Mouse (Mus musculus) thymus, postnatal 0 days (tissue): ENCODE results near the gene Cdyl. TPM values are rescaled to one million over a fixed set of nuclear protein-coding genes. Genes with fewer than 3 reads are reported as not detected.

Experiments
- DNase-seq: peaks from one replicate; pipeline ENCODE4 v3.0.0-alpha.2; 2015; ENCODE audit warnings: low spot score
- polyA plus RNA-seq: library from polyadenylated mRNA; unstranded; fragments of >200 nt; fragmentation: Nextera tagmentation; extraction: Ambion mirVana; gene quantifications from 2 replicates; pipeline ENCODE4 v1.2.1, GENCODE M21; 2015

Cdyl gene
- polyA plus RNA-seq, 1 experiment from 2014 or later, result 9.9 TPM

- no peak for DNase-seq
Measured at GRCm38 (mm10) chr13:35756393-35757338, 97.0 kb downstream of the Cdyl start.

DNA sequence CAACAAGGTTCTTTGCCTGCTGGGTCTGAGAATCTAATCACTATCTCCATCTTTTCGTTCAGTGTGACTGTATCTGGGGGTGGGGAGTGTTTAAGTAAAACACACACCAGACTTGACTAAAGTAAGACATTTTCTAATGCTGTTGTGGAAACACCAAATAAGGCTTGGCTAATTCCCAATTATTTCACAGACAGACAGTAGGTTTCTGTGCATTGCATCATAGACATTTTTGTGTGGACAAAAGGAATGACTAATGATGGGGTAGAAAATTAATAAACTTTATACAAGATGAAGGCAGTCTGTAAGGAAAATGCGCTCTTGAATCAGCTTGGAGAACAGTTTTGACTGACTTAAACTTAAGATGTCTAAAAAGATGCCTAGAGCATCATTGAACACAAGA lies 100.7 kb downstream of the Cdyl start:
- DNase-seq, result no peak

- no peak for DNase-seq
Measured at GRCm38 (mm10) chr13:35764559-35764958, 104.9 kb downstream of the Cdyl start.

GRCm38 (mm10) chr13:35765817-35766216 lies 106.2 kb downstream of the Cdyl start:
- no peak for DNase-seq

- DNase-seq, result no peak
Measured at GRCm38 (mm10) chr13:35769673-35770072, 110.0 kb downstream of the Cdyl start.

DNA sequence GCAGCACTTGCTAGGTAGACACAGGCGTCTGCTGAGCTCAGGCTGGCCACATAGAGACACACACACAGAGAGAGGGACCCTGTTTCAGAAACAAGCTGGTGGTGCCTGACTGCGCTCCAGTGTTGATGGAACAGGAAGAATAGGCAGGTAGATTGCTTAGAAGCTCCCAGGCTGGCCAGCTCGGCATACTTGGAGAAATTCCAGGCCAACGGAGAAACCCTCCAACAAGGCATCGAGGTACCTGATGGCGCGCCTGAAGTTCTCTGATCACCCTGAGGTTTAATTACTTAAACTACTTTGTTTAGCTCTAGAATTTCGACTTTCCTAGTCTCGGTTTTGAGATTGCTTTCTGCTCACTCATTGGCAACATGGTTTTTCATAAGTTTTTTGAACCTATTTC lies 110.8 kb downstream of the Cdyl start:
- no peak for DNase-seq

DNA sequence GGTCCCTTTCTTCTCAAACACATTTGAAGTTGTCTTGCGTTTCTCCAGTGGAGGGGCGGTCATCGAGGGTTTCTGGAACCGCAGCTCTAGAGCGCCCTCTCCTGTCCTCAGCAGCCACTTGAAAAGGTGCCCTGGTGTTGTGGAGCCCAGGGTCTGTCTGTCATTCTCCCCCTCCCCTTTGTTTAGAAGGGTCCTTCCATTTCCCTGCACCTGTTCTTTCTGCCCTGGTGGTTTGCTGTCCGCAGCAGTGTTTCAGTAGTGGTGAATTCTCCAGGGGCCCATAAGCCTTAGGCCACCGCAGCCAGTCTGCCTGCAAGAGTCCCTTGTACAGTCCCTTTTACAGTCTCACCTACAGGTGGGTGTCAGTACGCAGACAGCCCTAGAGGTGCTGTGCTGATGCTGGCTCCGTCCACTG lies 112.3 kb downstream of the Cdyl start:
- DNase-seq, result peak; percentile 63

- no peak for DNase-seq
Measured at GRCm38 (mm10) chr13:35773763-35774162, 114.1 kb downstream of the Cdyl start.

GRCm38 (mm10) chr13:35776123-35776522 lies 116.5 kb downstream of the Cdyl start:
- DNase-seq, result no peak

DNA sequence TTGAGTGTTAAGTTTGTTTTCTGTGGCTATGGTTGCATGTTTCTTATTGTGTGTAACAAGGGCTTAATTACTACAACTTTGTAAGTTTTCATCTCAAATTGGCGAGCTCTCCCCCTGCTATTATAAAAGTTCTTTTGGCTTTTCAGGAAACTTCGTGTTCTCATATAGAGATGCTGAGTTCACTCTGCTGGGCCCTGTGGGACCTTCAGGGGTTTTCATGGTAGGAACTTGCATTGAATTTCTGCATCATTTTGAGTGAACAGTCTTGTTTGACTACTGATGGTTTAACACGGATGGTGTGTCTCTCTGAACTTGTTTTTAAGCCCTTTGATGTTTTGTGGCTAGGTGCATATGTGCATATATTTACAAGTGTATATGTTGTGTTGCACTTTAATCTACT lies 121.1 kb downstream of the Cdyl start:
- DNase-seq, result no peak

DNA sequence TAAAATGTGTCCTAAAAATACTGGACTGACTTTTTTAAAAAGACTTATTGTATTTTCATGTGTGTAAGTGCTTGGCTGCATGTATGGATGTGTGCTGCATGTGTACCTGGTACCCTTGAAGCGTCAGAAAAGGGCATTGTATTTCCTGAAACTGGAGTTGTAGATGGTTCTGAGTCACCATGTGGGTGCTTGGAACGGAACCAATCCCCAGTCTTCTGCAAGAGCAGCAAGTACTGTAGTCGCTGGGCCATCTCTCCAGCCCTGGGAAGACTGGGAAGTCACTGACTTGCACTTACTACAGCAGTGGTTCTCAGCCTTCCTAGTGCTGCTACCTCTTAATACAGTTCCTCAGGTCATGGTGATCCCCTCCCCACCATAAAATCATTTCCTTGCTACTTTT lies 122.1 kb downstream of the Cdyl start:
- no peak for DNase-seq

- peak; percentile 74 for DNase-seq
Measured at GRCm38 (mm10) chr13:35782949-35783348, 123.3 kb downstream of the Cdyl start.

DNA sequence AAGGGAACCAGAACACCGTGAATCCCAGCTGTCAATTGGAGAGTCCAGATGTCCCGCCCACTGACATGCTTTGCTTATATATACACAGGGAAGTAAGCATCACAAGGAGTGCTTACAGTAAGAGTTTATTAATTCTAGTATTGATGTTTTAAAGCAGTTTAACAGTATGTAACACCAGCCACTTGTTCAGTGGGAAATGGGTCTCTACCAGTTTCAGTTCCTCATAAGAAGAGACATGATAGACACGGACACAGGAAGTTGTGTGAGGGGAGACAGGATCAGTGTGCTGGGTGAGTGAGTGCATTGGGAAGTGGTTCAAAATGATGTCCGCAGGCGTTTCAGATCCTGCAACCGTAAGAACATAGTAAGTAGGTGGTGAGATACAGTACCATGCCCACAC lies 123.9 kb downstream of the Cdyl start:
- no peak for DNase-seq

- DNase-seq, result no peak
Measured at GRCm38 (mm10) chr13:35784281-35784680, 124.6 kb downstream of the Cdyl start.

- DNase-seq, result no peak
Measured at GRCm38 (mm10) chr13:35785330-35785939, 125.8 kb downstream of the Cdyl start.

DNA sequence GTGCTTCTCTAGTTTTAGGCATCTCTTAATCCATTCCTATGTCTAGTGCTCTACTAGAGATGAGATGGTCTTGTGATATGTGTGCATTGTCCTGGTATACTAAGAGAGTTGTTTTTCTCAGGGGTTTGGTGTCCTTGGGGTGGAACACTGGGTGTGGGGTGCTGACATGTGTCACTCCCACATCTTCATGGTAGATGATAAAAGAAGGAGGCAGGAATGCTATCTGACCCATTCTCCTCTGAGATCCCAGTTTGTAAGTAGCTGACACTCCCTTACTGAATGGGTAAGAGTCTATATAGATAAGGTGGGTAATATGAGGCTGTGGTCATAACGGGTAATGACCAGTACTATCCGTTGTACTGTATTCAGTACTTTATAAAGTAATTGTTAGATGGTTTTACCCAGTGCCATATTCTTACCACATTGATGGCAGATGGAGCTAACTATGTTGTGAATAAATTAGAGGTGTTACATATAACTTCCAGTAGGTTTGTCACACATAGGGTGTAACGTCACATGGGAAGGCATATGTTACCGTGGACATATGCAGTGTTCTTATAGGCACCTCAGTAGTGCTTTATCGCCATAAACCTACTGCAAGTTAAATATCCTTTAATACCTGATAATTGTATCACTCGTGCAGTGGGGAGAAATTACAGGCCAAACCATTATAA lies 127.2 kb downstream of the Cdyl start:
- DNase-seq, result no peak

- DNase-seq, result no peak
Measured at GRCm38 (mm10) chr13:35789577-35789976, 129.9 kb downstream of the Cdyl start.

- DNase-seq, result peak; percentile 57
Measured at GRCm38 (mm10) chr13:35790431-35790830, 130.8 kb downstream of the Cdyl start.

DNA sequence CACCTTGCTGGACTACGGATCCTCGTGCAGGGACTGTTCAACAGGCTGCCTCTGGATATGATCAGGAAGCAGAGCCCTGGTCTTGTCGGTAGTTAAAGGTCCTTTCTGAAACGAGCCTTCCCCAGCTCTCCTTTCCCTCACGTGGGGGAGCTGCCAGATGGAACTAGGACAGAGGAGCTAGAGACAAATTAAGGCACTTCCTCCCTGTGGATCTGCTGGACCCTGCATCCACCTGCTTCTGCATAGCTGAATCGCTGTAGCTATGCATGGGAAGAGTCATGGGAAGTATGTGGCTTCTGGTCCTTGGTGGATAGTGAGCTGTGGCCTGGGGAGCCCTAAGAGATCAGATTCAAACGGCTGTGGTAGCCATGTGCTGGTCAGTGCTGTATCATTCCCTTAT lies 134.7 kb downstream of the Cdyl start:
- DNase-seq, result no peak

DNA sequence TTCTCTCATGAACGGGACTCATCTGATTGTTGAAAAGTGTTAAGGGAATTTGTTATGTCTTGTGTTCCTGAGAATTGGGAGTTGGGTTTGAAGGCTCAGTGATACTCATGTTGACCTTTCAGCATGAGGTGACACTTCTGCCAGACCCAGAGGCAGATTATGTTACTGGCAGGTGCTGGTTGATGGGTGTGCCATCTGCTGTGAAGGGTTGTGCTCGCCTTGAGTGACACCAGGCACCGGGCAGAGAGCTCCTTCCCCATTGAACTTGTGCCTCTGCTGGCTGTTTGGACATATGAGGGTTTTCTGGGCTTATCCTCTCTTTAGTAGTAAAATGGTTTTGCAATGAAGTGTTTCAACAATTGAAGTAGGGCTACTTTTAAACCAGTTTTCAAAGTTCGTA lies 135.1 kb downstream of the Cdyl start:
- no peak for DNase-seq

DNA sequence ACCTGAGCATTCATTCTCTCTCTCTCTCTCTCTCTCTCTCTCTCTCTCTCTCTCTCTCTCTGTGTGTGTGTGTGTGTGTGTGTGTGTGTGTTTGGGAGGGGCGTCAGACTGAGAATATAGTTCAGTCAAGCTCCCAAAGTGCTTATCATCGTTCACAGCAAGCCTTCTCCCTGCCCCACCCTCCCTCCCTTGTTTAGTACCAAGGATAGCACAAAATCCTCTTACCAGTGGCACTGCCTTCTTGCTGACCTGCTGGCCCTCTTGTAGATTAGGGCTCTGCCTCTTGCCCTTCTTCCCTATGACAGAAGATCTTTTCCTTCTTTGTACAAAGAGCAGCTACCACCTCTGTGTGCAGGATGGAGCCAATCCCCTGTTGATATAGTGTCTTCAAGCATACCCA lies 136.3 kb downstream of the Cdyl start:
- DNase-seq, result no peak

DNA sequence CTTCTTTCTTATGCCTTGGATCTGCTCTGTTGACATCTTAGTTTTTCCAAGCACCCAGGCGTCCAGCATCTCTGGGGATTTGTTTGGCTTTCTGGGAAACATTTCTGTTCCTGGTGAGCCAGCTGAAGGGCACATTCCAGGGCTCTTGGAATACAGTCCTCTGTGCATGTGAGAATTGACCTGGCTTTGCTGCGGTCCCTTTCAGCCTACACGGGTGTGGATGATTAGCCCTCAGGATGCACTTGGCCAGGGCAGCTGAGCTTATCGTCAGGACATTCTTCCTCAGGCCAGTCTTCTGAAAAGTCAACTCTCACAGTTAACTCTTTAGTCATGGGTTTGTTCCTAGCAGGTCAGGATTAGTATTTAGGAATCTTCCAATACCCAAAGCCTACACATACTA lies 136.7 kb downstream of the Cdyl start:
- DNase-seq, result no peak
